Mouse (Mus musculus) C2C12 (cell line): Measurements from ENCODE around the gene Cdc42ep1. TPM values are rescaled to one million over a fixed set of nuclear protein-coding genes. Genes with fewer than 3 reads are reported as not detected.
A peak's percentile ranks its signal among the peaks of the same experiment; 100 is the strongest.

Experiments
- H3K27me3 ChIP-seq: one replicate; pipeline ENCODE4 v1.6.1; 2011; ENCODE audit not compliant: control insufficient read depth, insufficient read depth, insufficient read length
- H3K36me3 ChIP-seq: one replicate; pipeline ENCODE4 v1.6.1; 2011; ENCODE audit not compliant: control insufficient read depth, insufficient read depth
- H3K4me3 ChIP-seq: one replicate; pipeline ENCODE4 v1.5.1; 2011; ENCODE audit warnings: mild to moderate bottlenecking, control low read depth; ENCODE audit not compliant: poor library complexity, insufficient read depth, severe bottlenecking
- H3K79me2 ChIP-seq: one replicate; pipeline ENCODE4 v1.6.1; 2011; ENCODE audit not compliant: control insufficient read depth, insufficient read depth
- H3K79me3 ChIP-seq: one replicate; pipeline ENCODE4 v1.6.1; 2011; ENCODE audit warnings: low read depth, control low read depth
- H3ac ChIP-seq: one replicate; pipeline ENCODE3; 2011; ENCODE audit warnings: low read depth; ENCODE audit not compliant: control insufficient read depth, insufficient read length
- CEBPB ChIP-seq: IDR thresholded peaks from one replicate; pipeline ENCODE4 v1.6.1; 2011; ENCODE audit warnings: low read depth, mild to moderate bottlenecking, control low read depth, moderate library complexity
- CTCF ChIP-seq: IDR thresholded peaks from one replicate; pipeline ENCODE4 v1.5.1; 2011; ENCODE audit not compliant: control insufficient read depth, insufficient read depth, insufficient read length
- FOSL1 ChIP-seq: IDR thresholded peaks from one replicate; pipeline ENCODE4 v1.8.0; 2011; ENCODE audit warnings: mild to moderate bottlenecking, low read length; ENCODE audit not compliant: poor library complexity, insufficient read depth, severe bottlenecking
- MAX ChIP-seq: IDR thresholded peaks from one replicate; pipeline ENCODE4 v1.6.1; 2011; ENCODE audit warnings: mild to moderate bottlenecking, control low read depth
- MYOD1 ChIP-seq: IDR thresholded peaks from one replicate; pipeline ENCODE4 v1.6.1; 2011; ENCODE audit warnings: low read depth; ENCODE audit not compliant: control insufficient read depth, insufficient read length
- MYOG ChIP-seq: IDR thresholded peaks from one replicate; pipeline ENCODE4 v1.6.1; 2011; ENCODE audit not compliant: control insufficient read depth, insufficient read length; ENCODE audit errors: extremely low read depth
- USF1 ChIP-seq: IDR thresholded peaks from one replicate; pipeline ENCODE4 v1.6.1; 2011; ENCODE audit warnings: low read depth, mild to moderate bottlenecking, control low read depth, moderate library complexity
- polyA plus RNA-seq: library from polyadenylated mRNA; unstranded; fragments of >200 nt; fragmentation: generic; extraction: Trizol; gene quantifications from one replicate; pipeline ENCODE4 v1.2.1, GENCODE M21; 2012; ENCODE audit warnings: missing spikeins

Gene Cdc42ep1
- polyA plus RNA-seq, 1 experiment: 55.2 TPM

GRCm38 (mm10) chr15:78806614-78807013 is 35.8 kb upstream of the Cdc42ep1 start:
- TF ChIP-seq MYOG (no peak), FOSL1 (peak; percentile 14)
- H3K4me3 ChIP-seq: no peak overlapping the region
- peaks cover 4% of the 10 kb centered on the region for H3K79me2 ChIP-seq
- H3K79me3 ChIP-seq: no peaks in the 10 kb centered on the region
- no peak overlapping the region for H3ac ChIP-seq
- peaks cover 14% of the 10 kb centered on the region for H3K27me3 ChIP-seq
- no peaks in the 10 kb centered on the region for H3K36me3 ChIP-seq

- no peaks in the 10 kb centered on the region for H3K79me2 ChIP-seq
- no peak overlapping the region for H3ac ChIP-seq
- peaks cover 11% of the 10 kb centered on the region for H3K27me3 ChIP-seq
- no peaks in the 10 kb centered on the region for H3K36me3 ChIP-seq
- TF ChIP-seq CTCF (no peak), FOSL1 (peak; percentile 34)
- no peaks in the 10 kb centered on the region for H3K79me3 ChIP-seq
- no peak overlapping the region for H3K4me3 ChIP-seq
These were observed 35.3 kb upstream of the Cdc42ep1 start for GRCm38 (mm10) chr15:78807141-78807540.

GRCm38 (mm10) chr15:78808980-78809379 is 33.4 kb upstream of the Cdc42ep1 start:
- no peaks in the 10 kb centered on the region for H3K79me3 ChIP-seq
- H3K4me3 ChIP-seq: no peak overlapping the region
- no peaks in the 10 kb centered on the region for H3K79me2 ChIP-seq
- no peak overlapping the region for H3ac ChIP-seq
- H3K36me3 ChIP-seq: no peaks in the 10 kb centered on the region
- no peaks in the 10 kb centered on the region for H3K27me3 ChIP-seq
- TF ChIP-seq MAX (no peak), MYOD1 (no peak), FOSL1 (no peak), CTCF (no peak), CEBPB (no peak), MYOG (no peak), USF1 (no peak)

GRCm38 (mm10) chr15:78809739-78810138 is 32.7 kb upstream of the Cdc42ep1 start:
- H3K36me3 ChIP-seq: no peaks in the 10 kb centered on the region
- no peak overlapping the region for H3K4me3 ChIP-seq
- no peaks in the 10 kb centered on the region for H3K79me2 ChIP-seq
- TF ChIP-seq CTCF (no peak), MAX (no peak), CEBPB (no peak), MYOD1 (no peak), USF1 (no peak), FOSL1 (no peak), MYOG (no peak)
- no peak overlapping the region for H3ac ChIP-seq
- H3K27me3 ChIP-seq: no peaks in the 10 kb centered on the region
- H3K79me3 ChIP-seq: no peaks in the 10 kb centered on the region

- Histone ChIP-seq H3K27me3 (no peaks in the 10 kb centered on the region), H3K79me2 (no peaks in the 10 kb centered on the region), H3ac (no peak overlapping the region), H3K36me3 (no peaks in the 10 kb centered on the region), H3K79me3 (no peaks in the 10 kb centered on the region), H3K4me3 (no peak overlapping the region)
- TF ChIP-seq FOSL1: no peak
- TF ChIP-seq MYOG: no peak
- TF ChIP-seq CEBPB: no peak
- no peak for TF ChIP-seq MYOD1
- no peak for TF ChIP-seq USF1
- TF ChIP-seq CTCF: no peak
- TF ChIP-seq MAX: no peak
These were observed 32.3 kb upstream of the Cdc42ep1 start for GRCm38 (mm10) chr15:78810146-78810545.

- Histone ChIP-seq H3K27me3 (no peaks in the 10 kb centered on the region), H3K79me2 (no peaks in the 10 kb centered on the region), H3K4me3 (no peak overlapping the region), H3K36me3 (no peaks in the 10 kb centered on the region), H3ac (no peak overlapping the region), H3K79me3 (no peaks in the 10 kb centered on the region)
- TF ChIP-seq CTCF: no peak
- no peak for TF ChIP-seq CEBPB
- TF ChIP-seq MYOD1: no peak
- no peak for TF ChIP-seq MAX
- TF ChIP-seq FOSL1: no peak
- TF ChIP-seq USF1: no peak
These were observed 28.8 kb upstream of the Cdc42ep1 start for GRCm38 (mm10) chr15:78813603-78814002.
